Mouse (Mus musculus) CD4-positive, CD25-positive, alpha-beta regulatory T cell, adult 2 months (primary cell): Measurements from ENCODE around the gene Plekha6.

ENCODE experiments used
- DNase-seq: peaks from one replicate; pipeline ENCODE4 v3.0.0-alpha.2; 2012; ENCODE audit warnings: low read depth, low spot score

Gene Plekha6

GRCm38 (mm10) chr1:133146014-133147009 lies 17.7 kb upstream of the Plekha6 start:
- DNase-seq: peak; percentile 75

DNA sequence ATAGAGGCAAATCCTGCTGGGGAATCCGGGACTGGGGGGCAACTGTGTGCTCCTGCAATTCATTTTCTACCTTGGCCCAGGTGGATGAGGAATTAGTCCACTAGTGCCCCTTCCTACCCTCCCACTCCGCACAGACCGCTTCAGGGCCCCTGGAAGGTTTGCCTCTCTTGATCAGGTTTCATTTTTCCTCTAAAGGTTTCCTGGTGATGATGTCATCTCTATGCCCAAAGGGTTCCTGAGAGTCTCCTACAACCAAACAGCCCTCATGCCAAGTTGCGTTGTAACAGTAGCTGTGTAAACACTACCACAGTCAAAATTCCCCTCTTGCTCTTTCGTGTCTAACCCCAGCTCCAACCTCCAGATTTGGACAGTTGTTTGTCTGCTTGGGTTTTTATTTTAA lies 16.7 kb upstream of the Plekha6 start:
- DNase-seq: no peak

- no peak for DNase-seq
These were observed 15.9 kb upstream of the Plekha6 start for GRCm38 (mm10) chr1:133148122-133148521.

- no peak for DNase-seq
These were observed 13.5 kb upstream of the Plekha6 start for GRCm38 (mm10) chr1:133150556-133150955.

- DNase-seq: no peak
These were observed 11.8 kb upstream of the Plekha6 start for GRCm38 (mm10) chr1:133152213-133152612.

GRCm38 (mm10) chr1:133155270-133155669 lies 8.7 kb upstream of the Plekha6 start:
- DNase-seq: no peak

DNA sequence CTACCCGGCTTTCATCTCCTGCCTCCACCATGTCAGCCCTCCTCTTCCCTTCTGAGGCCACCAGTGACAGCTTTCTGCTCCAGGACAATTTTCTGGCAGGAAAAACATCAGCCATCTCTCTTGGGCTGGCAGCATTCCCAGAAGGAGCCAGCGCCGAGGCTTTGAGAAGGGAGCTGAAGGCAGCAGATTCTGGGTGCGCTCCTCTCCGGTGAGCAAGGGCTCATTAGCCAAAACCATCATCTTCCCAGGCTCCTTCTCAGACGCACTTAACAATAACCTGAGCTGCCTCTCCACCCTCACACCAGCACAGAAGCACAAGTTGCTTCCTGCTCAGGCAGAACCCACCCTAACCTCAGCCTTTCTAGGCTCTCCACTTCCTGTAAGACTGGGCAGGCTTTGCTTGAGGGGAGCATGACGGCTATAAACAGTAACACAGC lies 4.9 kb upstream of the Plekha6 start:
- DNase-seq: peak; percentile 65

DNA sequence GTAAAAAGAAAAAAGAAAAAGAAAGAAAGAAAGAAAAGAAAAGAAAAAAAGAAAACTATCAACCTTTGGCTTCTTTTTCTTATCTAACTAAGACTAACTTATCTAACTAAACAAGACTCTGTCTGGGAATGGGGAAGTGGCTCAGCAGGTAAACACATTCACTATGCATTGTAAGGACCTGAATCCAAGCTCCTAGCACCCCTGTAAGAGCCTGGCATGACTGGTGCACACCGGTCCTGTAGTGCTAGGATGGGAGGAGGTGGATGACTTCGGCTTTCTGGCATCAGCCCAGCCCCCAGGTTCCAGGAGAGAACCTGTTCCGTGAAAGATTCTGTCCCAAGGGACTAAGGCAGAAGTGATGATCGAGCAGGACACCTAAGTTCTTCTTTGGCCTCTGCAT lies 2.5 kb upstream of the Plekha6 start:
- DNase-seq: no peak

GRCm38 (mm10) chr1:133162046-133162445 lies 2.0 kb upstream of the Plekha6 start:
- no peak for DNase-seq

DNA sequence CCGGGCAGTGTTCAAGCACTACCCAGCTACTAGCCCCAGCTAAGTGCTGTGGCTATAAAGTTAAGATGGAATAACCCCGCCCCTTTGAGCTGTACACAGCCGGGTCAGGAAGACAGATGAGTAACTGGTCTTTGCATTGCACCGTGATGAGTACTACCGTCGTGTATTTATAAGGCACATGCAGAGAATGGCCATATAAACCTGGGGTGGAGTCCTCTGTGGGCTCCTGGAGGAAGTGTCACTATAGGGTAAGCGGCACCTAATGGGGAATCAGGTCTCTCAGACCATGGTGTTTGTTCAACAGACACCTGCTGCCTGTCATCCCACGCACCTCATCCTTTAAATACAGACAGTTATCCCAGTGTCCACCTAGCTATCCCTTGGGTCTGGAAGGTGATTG lies 1.0 kb upstream of the Plekha6 start:
- no peak for DNase-seq

GRCm38 (mm10) chr1:133164591-133165011 lies 591 bp downstream of the Plekha6 start:
- DNase-seq: peak; percentile 29

GRCm38 (mm10) chr1:133165111-133165510 lies 1.1 kb downstream of the Plekha6 start:
- peak; percentile 15 for DNase-seq

DNA sequence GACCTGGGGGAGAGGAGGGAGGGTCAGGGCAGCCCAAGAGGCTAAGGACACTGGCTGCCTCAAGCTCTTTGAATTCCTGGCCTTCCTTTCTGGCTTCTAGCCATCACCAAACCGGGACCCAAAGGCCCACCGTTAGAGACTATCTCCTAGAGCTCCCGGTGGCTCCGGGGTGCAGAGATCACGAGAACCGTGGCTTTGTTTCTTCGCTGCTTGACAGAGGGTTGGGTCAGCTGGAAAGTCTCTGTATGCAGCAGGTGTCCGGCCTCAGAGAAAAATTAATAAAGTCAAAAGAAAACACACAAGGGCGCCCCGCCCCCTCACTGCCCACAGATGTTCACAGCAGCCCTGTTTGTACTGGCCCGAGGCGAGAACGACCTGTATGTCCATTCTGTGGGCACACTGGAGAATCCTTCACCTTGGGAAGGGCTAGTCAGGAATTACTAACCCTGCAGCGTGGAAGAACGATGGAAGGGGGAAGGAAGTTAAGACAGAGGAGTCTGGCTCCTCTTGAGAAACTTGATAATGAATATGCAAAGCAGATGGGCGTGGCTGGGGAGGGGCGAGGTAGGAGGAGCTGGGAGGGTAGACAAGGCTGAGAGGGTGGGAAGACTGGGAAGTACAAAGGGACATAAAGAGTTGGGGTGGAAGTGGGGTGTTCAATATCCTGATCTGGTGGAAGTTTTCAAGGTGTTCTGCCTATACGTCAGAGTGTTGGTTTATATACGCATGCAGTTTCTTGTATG lies 4.5 kb downstream of the Plekha6 start:
- DNase-seq: no peak

- DNase-seq: no peak
These were observed 6.2 kb downstream of the Plekha6 start for GRCm38 (mm10) chr1:133170196-133170595.

GRCm38 (mm10) chr1:133171357-133171756 lies 7.3 kb downstream of the Plekha6 start:
- DNase-seq: no peak

DNA sequence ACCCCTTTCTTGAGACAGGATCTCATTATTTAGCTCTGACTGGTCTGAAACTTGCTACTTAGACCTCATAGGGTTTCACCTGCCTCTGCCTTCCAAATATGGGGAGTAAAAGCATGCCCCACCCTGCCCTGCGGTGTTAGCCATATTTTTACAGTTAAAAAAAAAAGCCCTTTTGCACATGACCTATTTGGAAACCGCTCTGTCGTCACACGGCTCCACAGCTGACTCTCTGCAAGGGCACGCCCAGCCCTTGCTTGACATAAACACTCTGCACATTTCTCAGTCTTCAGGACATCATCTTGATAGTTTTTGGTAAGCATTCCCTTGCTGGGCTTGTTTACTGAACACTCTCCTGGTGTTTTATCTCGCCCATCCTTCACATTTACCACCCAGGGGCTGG lies 11.1 kb downstream of the Plekha6 start:
- peak; percentile 46 for DNase-seq

DNA sequence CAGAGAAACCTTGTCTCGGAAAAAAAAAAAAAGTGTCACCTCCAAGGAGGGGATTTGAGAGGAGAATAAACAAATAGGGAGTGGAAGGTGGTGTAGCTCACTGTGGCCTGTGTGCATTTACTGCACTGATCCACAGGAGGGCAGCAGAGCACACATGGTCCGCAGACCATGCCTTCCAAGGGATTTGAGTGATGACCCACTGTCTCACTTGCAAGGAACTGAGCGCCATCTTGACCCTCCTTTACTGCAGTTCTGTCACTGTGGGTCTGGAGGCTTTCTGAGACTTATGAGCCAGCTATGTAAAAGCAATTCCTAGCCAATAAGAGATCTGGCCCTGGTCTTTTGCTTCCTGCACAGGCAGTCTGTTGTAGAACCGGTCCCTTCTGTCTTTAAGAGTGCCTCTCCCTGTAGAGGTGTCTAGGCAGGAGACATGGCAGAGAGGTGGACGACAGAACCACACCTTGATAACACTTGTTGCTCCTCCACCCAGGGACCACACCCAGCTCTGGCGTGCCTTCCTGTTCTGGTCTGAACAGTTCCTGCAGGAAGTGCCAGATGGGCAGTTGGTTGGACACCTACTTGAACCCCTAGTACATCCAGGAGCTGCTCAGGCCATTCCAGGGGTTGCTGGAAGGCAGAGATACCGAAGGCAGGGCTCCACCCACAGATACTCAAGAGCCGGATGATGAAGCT lies 13.6 kb downstream of the Plekha6 start:
- peak; percentile 76 for DNase-seq

DNA sequence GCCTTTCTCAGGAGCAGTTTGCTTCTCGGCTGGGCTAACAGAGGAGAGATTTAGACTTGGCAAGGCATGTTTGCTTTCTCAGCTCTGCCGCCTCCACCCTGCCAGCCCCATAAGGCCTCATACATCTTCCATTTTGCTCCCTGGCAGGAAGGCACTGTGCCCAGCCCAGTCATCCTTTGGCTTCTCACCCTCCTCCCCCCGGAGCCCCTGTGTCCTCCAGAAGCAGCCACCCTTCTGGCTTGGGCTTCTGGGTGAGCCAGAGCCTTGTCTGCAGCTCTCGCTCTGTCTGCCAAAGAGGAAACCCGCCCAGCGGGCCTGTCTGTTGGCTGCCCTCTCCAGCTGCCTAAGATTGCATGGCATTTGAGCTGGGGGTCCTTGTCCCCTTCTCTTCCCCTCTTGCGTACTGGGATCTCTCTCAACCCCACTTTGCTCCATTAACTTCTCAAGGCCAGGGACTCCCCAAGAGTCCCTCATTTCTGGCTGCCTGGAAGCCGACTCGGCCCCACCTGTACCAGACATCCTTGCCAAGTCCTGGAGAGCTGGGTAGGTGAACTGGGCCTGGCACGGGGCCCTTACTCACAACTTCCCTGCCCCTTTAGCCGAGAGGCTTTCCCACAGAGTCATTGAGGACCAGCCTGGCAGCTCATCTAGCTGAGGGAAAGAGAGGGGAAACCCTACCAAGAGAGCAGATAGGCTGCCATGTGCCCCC lies 14.9 kb downstream of the Plekha6 start:
- DNase-seq: no peak

DNA sequence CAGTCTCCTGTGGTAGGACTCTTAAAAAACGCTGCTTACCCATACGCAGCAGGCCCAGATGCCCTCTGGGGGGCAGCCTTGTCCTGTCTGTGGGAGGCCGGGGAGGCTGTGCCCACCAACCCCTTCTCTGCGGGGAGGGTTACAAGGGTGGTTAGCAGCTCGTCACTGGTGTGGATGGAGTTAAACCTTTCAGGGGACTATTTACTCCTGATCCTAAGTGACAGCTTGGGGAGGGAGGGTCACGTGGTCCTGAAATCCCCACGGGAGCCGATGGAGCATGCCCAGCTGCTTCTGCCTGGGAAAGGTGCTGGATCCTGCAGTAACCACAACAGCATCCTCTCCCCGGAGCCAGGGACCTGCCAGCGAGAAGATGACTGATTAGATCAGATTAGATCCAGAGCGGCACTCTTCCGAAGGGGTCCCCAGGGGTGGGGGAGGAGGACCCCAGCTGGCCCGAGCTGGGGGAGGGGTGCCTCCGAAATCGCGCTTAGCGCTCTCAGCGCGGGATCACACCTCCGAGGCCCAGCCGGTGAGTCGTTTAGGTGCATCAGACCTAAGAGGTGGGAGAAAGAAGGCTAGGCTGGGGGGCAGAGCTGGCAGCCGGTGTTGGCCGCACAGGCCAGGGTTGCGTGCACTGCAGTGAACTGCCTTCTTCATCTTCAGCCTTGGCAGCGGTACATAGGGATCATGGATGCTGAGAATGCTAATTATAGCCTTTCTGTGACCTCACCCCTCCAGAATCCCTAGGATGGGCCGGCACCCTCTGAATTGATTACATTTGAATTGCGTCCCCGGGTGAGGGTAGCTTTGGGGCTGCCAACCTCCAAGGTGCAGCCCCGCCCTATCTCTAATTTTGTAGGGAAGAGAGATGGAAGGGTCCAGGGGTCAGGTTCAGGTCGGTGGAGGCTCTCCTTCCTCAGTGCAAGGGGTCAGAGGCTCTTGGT lies 17.3 kb downstream of the Plekha6 start:
- DNase-seq: peak; percentile 50
